Mouse (Mus musculus) NIH3T3 (cell line): ENCODE measurements at regions not wholly inside any gene's neighbourhood (a gene's known extent, or its start where the extent isn't known, plus 50 kb on each side); places are given as distances from the start of the nearest gene placed in this dataset.

Experiments used
- DNase-seq: peaks from one replicate; pipeline ENCODE4 v3.0.0-alpha.2; 2012; ENCODE audit warnings: low read depth

- no peak for DNase-seq
These were observed 168.9 kb downstream of the Bcl11b start for GRCm38 (mm10) chr12:107834512-107834911.

- no peak for DNase-seq
These were observed 165.7 kb downstream of the Bcl11b start for GRCm38 (mm10) chr12:107837741-107838140.

- DNase-seq = no peak
These were observed 158.8 kb downstream of the Bcl11b start for GRCm38 (mm10) chr12:107844631-107845030.

GRCm38 (mm10) chr12:107850591-107850990 is 152.8 kb downstream of the Bcl11b start:
- DNase-seq = no peak

- DNase-seq = no peak
These were observed 150.5 kb downstream of the Bcl11b start for GRCm38 (mm10) chr12:107852921-107853320.

GRCm38 (mm10) chr12:107855547-107855946 is 147.9 kb downstream of the Bcl11b start:
- DNase-seq = no peak

GRCm38 (mm10) chr12:107856421-107857043 is 146.9 kb downstream of the Bcl11b start:
- DNase-seq = no peak

GRCm38 (mm10) chr12:107858536-107859280 is 144.7 kb downstream of the Bcl11b start:
- no peak for DNase-seq

- DNase-seq = no peak
These were observed 143.7 kb downstream of the Bcl11b start for GRCm38 (mm10) chr12:107859750-107860149.

GRCm38 (mm10) chr12:107860358-107860757 is 143.0 kb downstream of the Bcl11b start:
- no peak for DNase-seq
